Mouse (Mus musculus) adipocyte (in vitro differentiated cells): ENCODE measurements around the gene Sept1.
"Not testable (repeated sequence)": the region's sequence is repeated elsewhere in the genome, so short reads cannot be mapped to it uniquely, and the experiment has no call there.

Source experiments
- DNase-seq: peaks from one replicate; pipeline ENCODE4 v3.0.0-alpha.2; 2016; ENCODE audit warnings: low spot score

Gene Sept1

GRCm38 (mm10) chr7:127253821-127254769, 21.2 kb upstream of the Sept1 start:
- DNase-seq = peak; percentile 88

- no peak for DNase-seq
These were observed 20.4 kb upstream of the Sept1 start for GRCm38 (mm10) chr7:127253341-127253740.

GRCm38 (mm10) chr7:127252414-127252813, 19.5 kb upstream of the Sept1 start:
- peak; percentile 48 for DNase-seq

- DNase-seq = not testable (repeated sequence)
These were observed 17.6 kb upstream of the Sept1 start for GRCm38 (mm10) chr7:127250511-127250910.

GRCm38 (mm10) chr7:127244658-127245510, 12.0 kb upstream of the Sept1 start:
- peak; percentile 14 for DNase-seq

GRCm38 (mm10) chr7:127243870-127244657, 11.1 kb upstream of the Sept1 start, which contains the start of gene Zfp771:
Gene Zfp771, plus strand, starts transcription at chr7:127244274.
- DNase-seq = peak; percentile 90

- DNase-seq = no peak
These were observed 10.5 kb upstream of the Sept1 start for GRCm38 (mm10) chr7:127243361-127243867.

GRCm38 (mm10) chr7:127234777-127235176, 1.8 kb upstream of the Sept1 start:
- DNase-seq = no peak

- no peak for DNase-seq
These were observed 835 bp upstream of the Sept1 start for GRCm38 (mm10) chr7:127233765-127234164.

GRCm38 (mm10) chr7:127233368-127233749, 429 bp upstream of the Sept1 start:
- DNase-seq = no peak

- no peak for DNase-seq
These were observed 906 bp downstream of the Sept1 start for GRCm38 (mm10) chr7:127231826-127232621.

- no peak for DNase-seq
These were observed 1.6 kb downstream of the Sept1 start for GRCm38 (mm10) chr7:127231376-127231775.

- peak; percentile 72 for DNase-seq
These were observed 4.2 kb downstream of the Sept1 start for GRCm38 (mm10) chr7:127228615-127229303.

GRCm38 (mm10) chr7:127225147-127225995, 7.6 kb downstream of the Sept1 start:
- DNase-seq = no peak

- DNase-seq = no peak
These were observed 8.3 kb downstream of the Sept1 start for GRCm38 (mm10) chr7:127224616-127225015.

GRCm38 (mm10) chr7:127223515-127224478, 9.1 kb downstream of the Sept1 start:
- no peak for DNase-seq

GRCm38 (mm10) chr7:127223106-127223505, 9.8 kb downstream of the Sept1 start:
- DNase-seq = no peak

- DNase-seq = no peak
These were observed 12.5 kb downstream of the Sept1 start for GRCm38 (mm10) chr7:127220440-127220839.
